Mouse (Mus musculus) bone marrow macrophage, adult 2 months (primary cell): ENCODE data around the gene Hoxd12. TPM values are rescaled to one million over a fixed set of nuclear protein-coding genes. Genes with fewer than 3 reads are reported as not detected.

Experiments used
- H3K27ac ChIP-seq: 2 replicates; pipeline ENCODE4 v1.5.1; 2012; ENCODE audit warnings: low read depth, low read length; ENCODE audit not compliant: insufficient read depth
- H3K4me1 ChIP-seq: 2 replicates; pipeline ENCODE4 v1.6.1; 2012; ENCODE audit warnings: low read length; ENCODE audit not compliant: control insufficient read depth, insufficient read depth
- H3K4me3 ChIP-seq: 2 replicates; pipeline ENCODE4 v1.5.1; 2012; ENCODE audit warnings: mild to moderate bottlenecking, low read length, moderate library complexity; ENCODE audit not compliant: insufficient read depth
- CTCF ChIP-seq: IDR thresholded peaks from 2 replicates; pipeline ENCODE4 v1.5.1; 2012; ENCODE audit warnings: low read depth, mild to moderate bottlenecking, low read length, moderate library complexity
- POLR2A ChIP-seq: IDR thresholded peaks from 2 replicates; pipeline ENCODE4 v1.6.1; 2012; ENCODE audit warnings: mild to moderate bottlenecking, low read depth, low read length, borderline replicate concordance
- polyA plus RNA-seq: library from polyadenylated mRNA; stranded (reverse); fragments of >200 nt; gene quantifications from 2 replicates; pipeline ENCODE4 v1.2.4, GENCODE M21; 2012; ENCODE audit not compliant: missing spikeins, insufficient read depth, insufficient read length

Hoxd12 gene
- polyA plus RNA-seq, 1 experiment: not detected

- Histone ChIP-seq H3K4me1 (0 out of 2 replicates have a peak, but pooled peaks cover 2% of the 10 kb centered on the region), H3K4me3 (peak overlapping the region; percentile 51), H3K27ac (no peak overlapping the region)
- no peak for TF ChIP-seq POLR2A
- peak; percentile 31; the same call in 1 of the 2 replicates for TF ChIP-seq CTCF
These were observed 2.1 kb upstream of the Hoxd12 start for GRCm38 (mm10) chr2:74672481-74673362.

- Histone ChIP-seq H3K4me3 (no peak overlapping the region), H3K4me1 (0 out of 2 replicates have a peak, but pooled peaks cover 2% of the 10 kb centered on the region), H3K27ac (no peak overlapping the region)
- no peak for TF ChIP-seq CTCF
- TF ChIP-seq POLR2A: no peak
These were observed 883 bp upstream of the Hoxd12 start for GRCm38 (mm10) chr2:74673835-74674425.

- H3K4me1 ChIP-seq: 0 out of 2 replicates have a peak, but pooled peaks cover 2% of the 10 kb centered on the region
- TF ChIP-seq CTCF (no peak), POLR2A (no peak)
These were observed 961 bp downstream of the Hoxd12 start for GRCm38 (mm10) chr2:74675666-74676282.

GRCm38 (mm10) chr2:74676376-74677052 lies 1.7 kb downstream of the Hoxd12 start:
- TF ChIP-seq POLR2A (no peak), CTCF (no peak)
- Histone ChIP-seq H3K4me1 (0 out of 2 replicates have a peak, but pooled peaks cover 2% of the 10 kb centered on the region), H3K27ac (no peak overlapping the region), H3K4me3 (no peak overlapping the region)

More at GRCm38 (mm10) chr2:74675666-74676282, 961 bp downstream of the Hoxd12 start:
- no peak overlapping the region for H3K4me3 ChIP-seq
- H3K27ac ChIP-seq: no peak overlapping the region

- Histone ChIP-seq H3K4me1 (0 out of 2 replicates have a peak, but pooled peaks cover 2% of the 10 kb centered on the region), H3K4me3 (no peak overlapping the region), H3K27ac (no peak overlapping the region)
- no peak for TF ChIP-seq POLR2A
- no peak for TF ChIP-seq CTCF
These were observed 2.3 kb downstream of the Hoxd12 start for GRCm38 (mm10) chr2:74677106-74677505.

GRCm38 (mm10) chr2:74678891-74679595 lies 4.2 kb downstream of the Hoxd12 start, which contains the start of gene Hoxd11:
Gene Hoxd11, plus strand, starts transcription at chr2:74679557.
- Histone ChIP-seq H3K4me3 (no peak within 1 kb of the TSS), H3K4me1 (no peaks in the 10 kb centered on the region), H3K27ac (no peak within 1 kb of the TSS)
- TF ChIP-seq POLR2A: no peak
- TF ChIP-seq CTCF: no peak

- Histone ChIP-seq H3K4me3 (no peak overlapping the region), H3K4me1 (no peaks in the 10 kb centered on the region), H3K27ac (no peak overlapping the region)
- no peak for TF ChIP-seq CTCF
- no peak for TF ChIP-seq POLR2A
These were observed 4.8 kb downstream of the Hoxd12 start for GRCm38 (mm10) chr2:74679596-74679971.

- Histone ChIP-seq H3K4me3 (no peak overlapping the region), H3K4me1 (no peaks in the 10 kb centered on the region), H3K27ac (no peak overlapping the region)
- no peak for TF ChIP-seq CTCF
These were observed 5.2 kb downstream of the Hoxd12 start for GRCm38 (mm10) chr2:74679980-74680379.
